Mouse (Mus musculus) forebrain, embryonic 12.5 days (tissue): Measurements from ENCODE around the gene Arhgef10l. TPM values are rescaled to one million over a fixed set of nuclear protein-coding genes. Genes with fewer than 3 reads are reported as not detected.
"Not testable (repeated sequence)": the region's sequence is repeated elsewhere in the genome, so short reads cannot be mapped to it uniquely, and the experiment has no call there.

Experiments used
- ATAC-seq: fragments of 200-750 bp; cut with Nextera tagmentation; 2 replicates; pipeline ENCODE4 v1.8.0; 2017; ENCODE audit warnings: moderate TSS enrichment; ENCODE audit not compliant: low FRiP score
- H3K27ac ChIP-seq: fragments of 300-500 bp; sonication (generic); 2 replicates; pipeline ENCODE4 v1.5.1; 2016; ENCODE audit warnings: mild to moderate bottlenecking
- H3K27me3 ChIP-seq: fragments of 300-500 bp; sonication (generic); 2 replicates; pipeline ENCODE4 v1.6.1; 2016; ENCODE audit warnings: mild to moderate bottlenecking
- H3K36me3 ChIP-seq: fragments of 300-500 bp; sonication (generic); replicated peaks from 2 replicates; pipeline ENCODE4 v1.6.1; 2016; ENCODE audit warnings: mild to moderate bottlenecking
- H3K4me1 ChIP-seq: fragments of 300-500 bp; sonication (generic); 2 replicates; pipeline ENCODE4 v1.6.1; 2016
- H3K4me2 ChIP-seq: fragments of 300-500 bp; sonication (generic); 2 replicates; pipeline ENCODE4 v1.6.1; 2016; ENCODE audit warnings: mild to moderate bottlenecking, moderate library complexity
- H3K4me3 ChIP-seq: fragments of 300-500 bp; sonication (generic); replicated peaks from 2 replicates; pipeline ENCODE4 v1.5.1; 2016; ENCODE audit warnings: mild to moderate bottlenecking
- H3K9ac ChIP-seq: fragments of 300-500 bp; sonication (generic); 2 replicates; pipeline ENCODE4 v1.6.1; 2016; ENCODE audit warnings: mild to moderate bottlenecking
- H3K9me3 ChIP-seq: fragments of 300-500 bp; sonication (generic); 2 replicates; pipeline ENCODE4 v1.6.1; 2016
- WGBS: fragments of 180-500 bp; shearing (Covaris S2); methylation state at CpG from one replicate; pipeline ENCODE4 v1.1.7; 2016; 5-methylcytosine and 5-hydroxymethylcytosine counted together
- polyA plus RNA-seq: library from polyadenylated mRNA; unstranded; fragments of >200 nt; fragmentation: Nextera tagmentation; extraction: Ambion mirVana; gene quantifications from 2 replicates; pipeline ENCODE4 v1.2.1, GENCODE M21; 2016

Arhgef10l gene
- polyA plus RNA-seq, 1 experiment from 2014 or later, result 26.1 TPM

- WGBS, result 89% methylated on average over 1 of the region's 1 CpGs
- not testable (repeated sequence) for H3K27me3 ChIP-seq
These were observed 101.4 kb downstream of the Arhgef10l start for GRCm38 (mm10) chr4:140564459-140564858.

GRCm38 (mm10) chr4:140562461-140563178 lies 103.2 kb downstream of the Arhgef10l start:
- peaks cover 3% of the 10 kb centered on the region; the same call in 1 of the 2 replicates for H3K4me1 ChIP-seq
- peaks cover 97% of the 10 kb centered on the region for H3K36me3 ChIP-seq
- no peak overlapping the region for H3K9ac ChIP-seq
- no peaks in the 10 kb centered on the region for H3K27me3 ChIP-seq
- no peak overlapping the region for H3K4me2 ChIP-seq
- no peak overlapping the region for H3K27ac ChIP-seq
- H3K4me3 ChIP-seq, result no peak overlapping the region
- H3K9me3 ChIP-seq, result peaks cover 12% of the 10 kb centered on the region
- ATAC-seq, result no peak
- 91% methylated on average over 10 of the region's 10 CpGs for WGBS

More at GRCm38 (mm10) chr4:140564459-140564858, 101.4 kb downstream of the Arhgef10l start:
- not testable (repeated sequence) for H3K4me3 ChIP-seq, H3K27ac ChIP-seq, H3K9ac ChIP-seq, ATAC-seq, H3K4me1 ChIP-seq, H3K4me2 ChIP-seq
- Histone ChIP-seq H3K9me3 (peaks cover 12% of the 10 kb centered on the region), H3K36me3 (peaks cover 98% of the 10 kb centered on the region)

- Histone ChIP-seq H3K36me3 (peaks cover 94% of the 10 kb centered on the region), H3K27ac (no peak overlapping the region), H3K4me2 (no peak overlapping the region), H3K4me3 (no peak overlapping the region), H3K9me3 (peaks cover 8% of the 10 kb centered on the region; the same call in 1 of the 2 replicates), H3K9ac (no peak overlapping the region), H3K4me1 (peaks cover 3% of the 10 kb centered on the region; the same call in 1 of the 2 replicates), H3K27me3 (no peaks in the 10 kb centered on the region)
- no peak for ATAC-seq
- WGBS, result 99% methylated on average over 3 of the region's 3 CpGs
These were observed 104.1 kb downstream of the Arhgef10l start for GRCm38 (mm10) chr4:140561744-140562143.

GRCm38 (mm10) chr4:140559862-140560261 lies 106.0 kb downstream of the Arhgef10l start:
- 95% methylated on average over 4 of the region's 4 CpGs for WGBS
- no peak overlapping the region for H3K4me3 ChIP-seq
- H3K36me3 ChIP-seq, result peaks cover 82% of the 10 kb centered on the region
- no peak overlapping the region for H3K9ac ChIP-seq
- H3K9me3 ChIP-seq, result peaks cover 8% of the 10 kb centered on the region; the same call in 1 of the 2 replicates
- no peak overlapping the region for H3K4me2 ChIP-seq
- no peaks in the 10 kb centered on the region for H3K27me3 ChIP-seq
- H3K4me1 ChIP-seq, result no peaks in the 10 kb centered on the region
- no peak for ATAC-seq
- no peak overlapping the region for H3K27ac ChIP-seq

GRCm38 (mm10) chr4:140558193-140558592 lies 107.6 kb downstream of the Arhgef10l start:
- no peak for ATAC-seq
- Histone ChIP-seq H3K4me1 (no peaks in the 10 kb centered on the region), H3K9ac (no peak overlapping the region), H3K9me3 (peaks cover 8% of the 10 kb centered on the region; the same call in 1 of the 2 replicates), H3K27me3 (no peaks in the 10 kb centered on the region), H3K27ac (no peak overlapping the region), H3K36me3 (peaks cover 77% of the 10 kb centered on the region), H3K4me2 (no peak overlapping the region), H3K4me3 (no peak overlapping the region)
- 88% methylated on average over 5 of the region's 5 CpGs for WGBS

GRCm38 (mm10) chr4:140556561-140556960 lies 109.3 kb downstream of the Arhgef10l start:
- no peaks in the 10 kb centered on the region for H3K27me3 ChIP-seq
- H3K9me3 ChIP-seq, result peaks cover 3% of the 10 kb centered on the region; the same call in 1 of the 2 replicates
- whole genome bisulfite sequencing, result 82% methylated on average over 10 of the region's 10 CpGs
- peaks cover 76% of the 10 kb centered on the region for H3K36me3 ChIP-seq
- H3K27ac ChIP-seq, result peak overlapping the region; percentile 64
- H3K4me3 ChIP-seq, result no peak overlapping the region
- H3K9ac ChIP-seq, result no peak overlapping the region
- ATAC-seq, result no peak
- no peak overlapping the region for H3K4me2 ChIP-seq
- no peaks in the 10 kb centered on the region for H3K4me1 ChIP-seq

- H3K4me2 ChIP-seq, result no peak overlapping the region
- no peaks in the 10 kb centered on the region for H3K27me3 ChIP-seq
- WGBS, result 51% methylated on average over 7 of the region's 7 CpGs
- no peak overlapping the region for H3K9ac ChIP-seq
- no peaks in the 10 kb centered on the region for H3K9me3 ChIP-seq
- H3K27ac ChIP-seq, result no peak overlapping the region
- no peaks in the 10 kb centered on the region for H3K4me1 ChIP-seq
- peak; percentile 52; the same call in 1 of the 2 replicates for ATAC-seq
- H3K4me3 ChIP-seq, result no peak overlapping the region
- peaks cover 76% of the 10 kb centered on the region for H3K36me3 ChIP-seq
These were observed 110.5 kb downstream of the Arhgef10l start for GRCm38 (mm10) chr4:140555273-140555672.

- Histone ChIP-seq H3K27ac (no peak overlapping the region), H3K27me3 (no peaks in the 10 kb centered on the region), H3K9ac (no peak overlapping the region), H3K9me3 (no peaks in the 10 kb centered on the region), H3K4me2 (no peak overlapping the region), H3K4me1 (no peaks in the 10 kb centered on the region), H3K36me3 (peaks cover 76% of the 10 kb centered on the region), H3K4me3 (no peak overlapping the region)
- no peak for ATAC-seq
- whole genome bisulfite sequencing, result 80% methylated on average over 4 of the region's 4 CpGs
These were observed 111.3 kb downstream of the Arhgef10l start for GRCm38 (mm10) chr4:140554552-140554951.

- 95% methylated on average over 17 of the region's 17 CpGs for WGBS
- ATAC-seq, result no peak
- Histone ChIP-seq H3K27ac (no peak overlapping the region), H3K9me3 (no peaks in the 10 kb centered on the region), H3K4me1 (peaks cover 3% of the 10 kb centered on the region; the same call in 1 of the 2 replicates), H3K9ac (no peak overlapping the region), H3K27me3 (no peaks in the 10 kb centered on the region), H3K4me2 (no peak overlapping the region), H3K36me3 (peaks cover 63% of the 10 kb centered on the region), H3K4me3 (no peak overlapping the region)
These were observed 114.0 kb downstream of the Arhgef10l start for GRCm38 (mm10) chr4:140551766-140552165.

GRCm38 (mm10) chr4:140550670-140551069 lies 115.1 kb downstream of the Arhgef10l start:
- no peaks in the 10 kb centered on the region for H3K9me3 ChIP-seq
- no peak overlapping the region for H3K4me2 ChIP-seq
- ATAC-seq, result no peak
- H3K27me3 ChIP-seq, result no peaks in the 10 kb centered on the region
- 94% methylated on average over 6 of the region's 6 CpGs for WGBS
- peaks cover 70% of the 10 kb centered on the region for H3K36me3 ChIP-seq
- no peak overlapping the region for H3K27ac ChIP-seq
- H3K4me1 ChIP-seq, result peaks cover 3% of the 10 kb centered on the region; the same call in 1 of the 2 replicates
- no peak overlapping the region for H3K4me3 ChIP-seq
- no peak overlapping the region for H3K9ac ChIP-seq

- ATAC-seq, result no peak
- Histone ChIP-seq H3K4me2 (no peak overlapping the region), H3K36me3 (peaks cover 69% of the 10 kb centered on the region), H3K27ac (peak overlapping the region; percentile 46; the same call in 1 of the 2 replicates), H3K9ac (no peak overlapping the region), H3K27me3 (no peaks in the 10 kb centered on the region), H3K4me1 (peaks cover 3% of the 10 kb centered on the region; the same call in 1 of the 2 replicates), H3K4me3 (no peak overlapping the region), H3K9me3 (no peaks in the 10 kb centered on the region)
- 77% methylated on average over 12 of the region's 12 CpGs for WGBS
These were observed 115.8 kb downstream of the Arhgef10l start for GRCm38 (mm10) chr4:140549975-140550374.

GRCm38 (mm10) chr4:140547488-140547887 lies 118.3 kb downstream of the Arhgef10l start:
- WGBS, result 28% methylated on average over 7 of the region's 7 CpGs
- no peak overlapping the region for H3K4me2 ChIP-seq
- H3K4me3 ChIP-seq, result no peak overlapping the region
- H3K9ac ChIP-seq, result no peak overlapping the region
- H3K27ac ChIP-seq, result no peak overlapping the region
- H3K27me3 ChIP-seq, result no peaks in the 10 kb centered on the region
- ATAC-seq, result peak; percentile 76
- peaks cover 3% of the 10 kb centered on the region; the same call in 1 of the 2 replicates for H3K4me1 ChIP-seq
- H3K9me3 ChIP-seq, result no peaks in the 10 kb centered on the region
- H3K36me3 ChIP-seq, result peaks cover 73% of the 10 kb centered on the region

- no peak overlapping the region for H3K9ac ChIP-seq
- 35% methylated on average over 11 of the region's 11 CpGs for WGBS
These were observed 126.7 kb downstream of the Arhgef10l start for GRCm38 (mm10) chr4:140539125-140539524.

More at GRCm38 (mm10) chr4:140539125-140539524, 126.7 kb downstream of the Arhgef10l start:
- ATAC-seq, result peak; percentile 44; the same call in 1 of the 2 replicates
- Histone ChIP-seq H3K4me3 (no peak overlapping the region), H3K36me3 (peaks cover 61% of the 10 kb centered on the region), H3K4me2 (no peak overlapping the region), H3K4me1 (peaks cover 6% of the 10 kb centered on the region), H3K27ac (no peak overlapping the region), H3K27me3 (no peaks in the 10 kb centered on the region), H3K9me3 (no peaks in the 10 kb centered on the region)
